Comparison of ENCODE assay signal across 8 mouse cellular contexts in genomic region chr2:145674496-145675141, GRCm38 (mm10). TPM values are rescaled to one million over a fixed set of nuclear protein-coding genes. Genes with fewer than 3 reads are reported as not detected.
DNase-seq lines count a peak whose midpoint lies in the region; ATAC-seq lines count a peak whose summit lies in the region.

No protein-coding gene starts in this region.

- H3K27me3 ChIP-seq in kidney, embryonic 16.5 days (ENCODE audit: insufficient read depth, low read length), result no peaks in the 10 kb centered on the region
- no peaks in the 10 kb centered on the region for H3K27me3 ChIP-seq in hindbrain, embryonic 15.5 days
- H3K27me3 ChIP-seq in midbrain, embryonic 16.5 days (ENCODE audit: control insufficient read depth, insufficient read depth, low read depth, low read length), result no peaks in the 10 kb centered on the region

- peaks cover 3% of the 10 kb centered on the region; the same call in 1 of the 2 replicates for H3K36me3 ChIP-seq in kidney, embryonic 16.5 days (ENCODE audit: insufficient read depth, low read length)
- no peaks in the 10 kb centered on the region for H3K36me3 ChIP-seq in hindbrain, embryonic 15.5 days
- no peaks in the 10 kb centered on the region for H3K36me3 ChIP-seq in midbrain, embryonic 16.5 days (ENCODE audit: control insufficient read depth, insufficient read depth, low read length)

- 2% methylated on average over 21 of the region's 23 CpGs for WGBS in kidney, embryonic 16.5 days
- WGBS in hindbrain, embryonic 15.5 days, result 5% methylated on average over 23 of the region's 23 CpGs
- 3% methylated on average over 23 of the region's 23 CpGs for WGBS in midbrain, embryonic 16.5 days

- H3K27ac ChIP-seq in kidney, embryonic 16.5 days (ENCODE audit: low read length), result peak overlapping the region; percentile 93
- H3K27ac ChIP-seq in hindbrain, embryonic 15.5 days (replicated peaks), result 0 out of 2 replicates have a peak overlapping the region, but pooled peaks have one; percentile 66
- no peak overlapping the region for H3K27ac ChIP-seq in midbrain, embryonic 16.5 days (ENCODE audit: low read length)

- peak overlapping the region; percentile 87 for H3K9ac ChIP-seq in kidney, embryonic 16.5 days (replicated peaks; ENCODE audit: low read length)
- H3K9ac ChIP-seq in hindbrain, embryonic 15.5 days, result peak overlapping the region; percentile 69
- peak overlapping the region; percentile 78 for H3K9ac ChIP-seq in midbrain, embryonic 16.5 days (ENCODE audit: low read depth, low read length)

- H3K4me1 ChIP-seq in kidney, embryonic 16.5 days (ENCODE audit: insufficient read depth, low read length), result peaks cover 48% of the 10 kb centered on the region
- H3K4me1 ChIP-seq in hindbrain, embryonic 15.5 days (replicated peaks), result peaks cover 24% of the 10 kb centered on the region
- H3K4me1 ChIP-seq in midbrain, embryonic 16.5 days (ENCODE audit: control insufficient read depth, insufficient read depth, low read length), result peaks cover 6% of the 10 kb centered on the region; the same call in 1 of the 2 replicates

- H3K4me2 ChIP-seq in kidney, embryonic 16.5 days (replicated peaks; ENCODE audit: low read depth, low read length), result peak overlapping the region; percentile 87
- peak overlapping the region; percentile 88 for H3K4me2 ChIP-seq in hindbrain, embryonic 15.5 days
- peak overlapping the region; percentile 94 for H3K4me2 ChIP-seq in midbrain, embryonic 16.5 days (ENCODE audit: low read length)

- H3K9me3 ChIP-seq in kidney, embryonic 16.5 days (ENCODE audit: low read length), result peaks cover 8% of the 10 kb centered on the region
- H3K9me3 ChIP-seq in hindbrain, embryonic 15.5 days, result no peaks in the 10 kb centered on the region
- H3K9me3 ChIP-seq in midbrain, embryonic 16.5 days (replicated peaks; ENCODE audit: control insufficient read depth, low read length, poor library complexity, severe bottlenecking), result no peaks in the 10 kb centered on the region

- ATAC-seq in kidney, embryonic 16.5 days (ENCODE audit: low FRiP score, low TSS enrichment), result peak; percentile 32
- peak; percentile 3; the same call in 1 of the 2 replicates for ATAC-seq in common myeloid progenitor, adult 5-6 weeks (replicated peaks; ENCODE audit: low read depth, poor library complexity, severe bottlenecking)
- 0 out of 2 replicates have a peak, but pooled peaks have one; percentile 16 for ATAC-seq in hindbrain, embryonic 15.5 days (ENCODE audit: low FRiP score, low read depth)
- no peak; the same call in none of the 2 replicates for ATAC-seq in midbrain, embryonic 16.5 days

- intact Hi-C loops in left cerebral cortex, postnatal 4 days (cut with DNase I), result no loop called here

- H3K4me3 ChIP-seq in kidney, embryonic 16.5 days (ENCODE audit: low read length), result peak overlapping the region; percentile 71
- peak overlapping the region; percentile 67 for H3K4me3 ChIP-seq in hindbrain, embryonic 15.5 days
- peak overlapping the region; percentile 67 for H3K4me3 ChIP-seq in midbrain, embryonic 16.5 days (ENCODE audit: low read depth, low read length)

- DNase-seq in kidney, adult 9 months, result no peak
- no peak for DNase-seq in left cerebral cortex, postnatal 4 days
- DNase-seq in kidney, adult 11 months, result no peak
- DNase-seq in gastrocnemius, postnatal 25 days, result no peak

RNA-seq across cellular contexts. Expression of gene Rin2, which starts 0.4 kb away (rescaled TPM):
- polyA plus RNA-seq in kidney, embryonic 16.5 days (2015; fragmentation: Nextera tagmentation; extraction: Ambion mirVana), result 32.5 and 37.7 TPM in 2 replicates
- 3.4 and 4.7 TPM in 2 replicates for total RNA-seq in common myeloid progenitor, adult 5-6 weeks (2017)
- polyA plus RNA-seq in hindbrain, embryonic 15.5 days (2015; fragmentation: Nextera tagmentation; extraction: Ambion mirVana), result 15.7 and 16.4 TPM in 2 replicates
- polyA plus RNA-seq in midbrain, embryonic 16.5 days (2015; fragmentation: Nextera tagmentation; extraction: Ambion mirVana), result 16.1 and 17.0 TPM in 2 replicates
- 10 to 100 TPM; 12.8 to 16.7 TPM for total RNA-seq in left cerebral cortex, postnatal 4 days (2021)
- total RNA-seq in gastrocnemius, postnatal 25 days (2021), result 10 to 100 TPM in 1 of 2 experiments, 1 to 10 TPM in 1; 9.4 to 14.2 TPM
